Mouse (Mus musculus) limb, embryonic 14.5 days (tissue): Measurements from ENCODE around the gene Kcnj11. TPM values are rescaled to one million over a fixed set of nuclear protein-coding genes. Genes with fewer than 3 reads are reported as not detected.

ENCODE experiments used
- ATAC-seq: fragments of 200-750 bp; cut with Nextera tagmentation; 2 replicates; pipeline ENCODE4 v1.8.0; 2017; ENCODE audit warnings: low read depth, moderate number of reproducible peaks, moderate TSS enrichment; ENCODE audit not compliant: low FRiP score
- DNase-seq: peaks from one replicate; pipeline ENCODE4 v3.0.0-alpha.2; 2015; ENCODE audit warnings: low spot score
- H3K27ac ChIP-seq: fragments of 300-500 bp; sonication (generic); replicated peaks from 2 replicates; pipeline ENCODE4 v1.5.1; 2014; ENCODE audit warnings: low read depth, mild to moderate bottlenecking, low read length, moderate library complexity, mixed read lengths
- H3K27me3 ChIP-seq: fragments of 300-500 bp; sonication (generic); 2 replicates; pipeline ENCODE4 v1.6.1; 2014; ENCODE audit warnings: low read length, mixed read lengths; ENCODE audit not compliant: control insufficient read depth, insufficient read depth
- H3K36me3 ChIP-seq: fragments of 300-500 bp; sonication (generic); 2 replicates; pipeline ENCODE4 v1.6.1; 2014; ENCODE audit warnings: mild to moderate bottlenecking, low read length, moderate library complexity, mixed read lengths; ENCODE audit not compliant: control insufficient read depth, insufficient read depth
- H3K4me1 ChIP-seq: fragments of 300-500 bp; sonication (generic); 2 replicates; pipeline ENCODE4 v1.6.1; 2014; ENCODE audit warnings: antibody characterized with exemption, low read length, mixed read lengths; ENCODE audit not compliant: control insufficient read depth, insufficient read depth
- H3K4me2 ChIP-seq: fragments of 300-500 bp; sonication (generic); replicated peaks from 2 replicates; pipeline ENCODE4 v1.6.1; 2014; ENCODE audit warnings: low read depth, mild to moderate bottlenecking, low read length, moderate library complexity; ENCODE audit not compliant: severe bottlenecking
- H3K4me3 ChIP-seq: fragments of 300-500 bp; sonication (generic); replicated peaks from 2 replicates; pipeline ENCODE4 v1.5.1; 2014; ENCODE audit warnings: low read length
- H3K9ac ChIP-seq: fragments of 300-500 bp; sonication (generic); 2 replicates; pipeline ENCODE4 v1.6.1; 2014; ENCODE audit warnings: mild to moderate bottlenecking, low read depth, low read length, moderate library complexity; ENCODE audit not compliant: severe bottlenecking
- H3K9me3 ChIP-seq: fragments of 300-500 bp; sonication (generic); 2 replicates; pipeline ENCODE4 v1.6.1; 2016; ENCODE audit warnings: low read length; ENCODE audit not compliant: control insufficient read depth
- POLR2A ChIP-seq: fragments of 200-500 bp; IDR thresholded peaks from 2 replicates; pipeline ENCODE4 v1.8.0; 2012; ENCODE audit warnings: inconsistent platforms, mild to moderate bottlenecking, moderate library complexity, borderline replicate concordance; ENCODE audit not compliant: insufficient read depth, insufficient read length; ENCODE audit errors: extremely low read depth
- WGBS: fragments of 180-500 bp; shearing (Covaris S2); extraction: QIAGEN DNeasy Blood & Tissue Kit; methylation state at CpG from one replicate; pipeline ENCODE4 v1.1.7; 2014; 5-methylcytosine and 5-hydroxymethylcytosine counted together
- polyA plus RNA-seq, 2 experiments: library from polyadenylated mRNA; depleted of rRNA in 1 of 2; stranded (reverse) in 1 of 2; unstranded in 1 of 2; fragments of >200 nt; fragmentation: Nextera tagmentation in 1 of 2; extraction: Ambion mirVana in 1 of 2; gene quantifications; 2 replicates each; pipeline versions ENCODE4 v1.2.1 to v1.2.3; 2012 to 2014

Gene Kcnj11
- polyA plus RNA-seq, 2 experiments, result 0.41 to 2.6 TPM

GRCm38 (mm10) chr7:46076844-46077243, 23.7 kb downstream of the Kcnj11 start:
- H3K27ac ChIP-seq, result no peak overlapping the region
- DNase-seq, result no peak
- H3K4me1 ChIP-seq, result no peaks in the 10 kb centered on the region
- ATAC-seq, result no peak
- no peak overlapping the region for H3K4me3 ChIP-seq
- H3K9me3 ChIP-seq, result no peaks in the 10 kb centered on the region
- 88% methylated on average over 7 of the region's 7 CpGs for WGBS
- no peak overlapping the region for H3K9ac ChIP-seq
- H3K27me3 ChIP-seq, result no peaks in the 10 kb centered on the region
- H3K4me2 ChIP-seq, result no peak overlapping the region
- no peak for TF ChIP-seq POLR2A
- peaks cover 94% of the 10 kb centered on the region for H3K36me3 ChIP-seq

GRCm38 (mm10) chr7:46068831-46069230, 31.7 kb downstream of the Kcnj11 start:
- Histone ChIP-seq H3K36me3 (peaks cover 93% of the 10 kb centered on the region), H3K4me2 (no peak overlapping the region), H3K9ac (no peak overlapping the region), H3K4me3 (no peak overlapping the region), H3K27ac (no peak overlapping the region), H3K27me3 (no peaks in the 10 kb centered on the region), H3K9me3 (no peaks in the 10 kb centered on the region), H3K4me1 (no peaks in the 10 kb centered on the region)
- ATAC-seq (no peak), DNase-seq (no peak)
- TF ChIP-seq POLR2A, result no peak
- WGBS, result 95% methylated on average over 8 of the region's 8 CpGs

GRCm38 (mm10) chr7:46063296-46063695, 37.3 kb downstream of the Kcnj11 start:
- H3K27me3 ChIP-seq, result no peaks in the 10 kb centered on the region
- WGBS, result 97% methylated on average over 6 of the region's 6 CpGs
- DNase-seq (no peak), ATAC-seq (no peak)
- no peak overlapping the region for H3K4me3 ChIP-seq
- H3K9me3 ChIP-seq, result no peaks in the 10 kb centered on the region
- H3K4me2 ChIP-seq, result no peak overlapping the region
- H3K9ac ChIP-seq, result no peak overlapping the region
- TF ChIP-seq POLR2A, result no peak
- H3K27ac ChIP-seq, result no peak overlapping the region
- H3K36me3 ChIP-seq, result peaks cover 80% of the 10 kb centered on the region
- no peaks in the 10 kb centered on the region for H3K4me1 ChIP-seq

GRCm38 (mm10) chr7:46061614-46062013, 39.0 kb downstream of the Kcnj11 start:
- no peak overlapping the region for H3K27ac ChIP-seq
- WGBS, result 97% methylated on average over 16 of the region's 16 CpGs
- H3K9ac ChIP-seq, result no peak overlapping the region
- H3K9me3 ChIP-seq, result no peaks in the 10 kb centered on the region
- H3K4me2 ChIP-seq, result no peak overlapping the region
- no peak for TF ChIP-seq POLR2A
- H3K36me3 ChIP-seq, result peaks cover 74% of the 10 kb centered on the region
- no peak overlapping the region for H3K4me3 ChIP-seq
- DNase-seq (no peak), ATAC-seq (no peak)
- no peaks in the 10 kb centered on the region for H3K27me3 ChIP-seq
- no peaks in the 10 kb centered on the region for H3K4me1 ChIP-seq

- no peak overlapping the region for H3K27ac ChIP-seq
- H3K36me3 ChIP-seq, result peaks cover 72% of the 10 kb centered on the region
- H3K4me3 ChIP-seq, result no peak overlapping the region
- H3K9me3 ChIP-seq, result no peaks in the 10 kb centered on the region
- H3K27me3 ChIP-seq, result no peaks in the 10 kb centered on the region
- H3K4me2 ChIP-seq, result no peak overlapping the region
- H3K4me1 ChIP-seq, result no peaks in the 10 kb centered on the region
- H3K9ac ChIP-seq, result no peak overlapping the region
- DNase-seq (no peak), ATAC-seq (no peak)
- no peak for TF ChIP-seq POLR2A
- WGBS, result 92% methylated on average over 8 of the region's 8 CpGs
Observed at GRCm38 (mm10) chr7:46060688-46061087, 39.9 kb downstream of the Kcnj11 start.

- TF ChIP-seq POLR2A, result no peak
- Histone ChIP-seq H3K4me1 (no peaks in the 10 kb centered on the region), H3K9ac (no peak overlapping the region), H3K4me3 (no peak overlapping the region), H3K4me2 (no peak overlapping the region), H3K36me3 (peaks cover 78% of the 10 kb centered on the region), H3K27ac (no peak overlapping the region), H3K27me3 (no peaks in the 10 kb centered on the region), H3K9me3 (no peaks in the 10 kb centered on the region)
- DNase-seq (no peak), ATAC-seq (no peak)
- WGBS, result 97% methylated on average over 11 of the region's 11 CpGs
Observed at GRCm38 (mm10) chr7:46058882-46059281, 41.7 kb downstream of the Kcnj11 start.
